Mouse (Mus musculus): ENCODE data around the gene Dact1.

Gene Dact1

GRCm38 (mm10) chr12:71309581-71310067, at the start of gene Dact1:
Gene Dact1, plus strand, starts transcription at chr12:71309884.
- peak; percentile 75 to 82 for DNase-seq

GRCm38 (mm10) chr12:71264211-71264610, 45.5 kb upstream of the Dact1 start:
- no peak for DNase-seq

- DNase-seq, result no peak
These were observed 40.3 kb upstream of the Dact1 start for GRCm38 (mm10) chr12:71269367-71269766.

- no peak for DNase-seq
These were observed 38.6 kb upstream of the Dact1 start for GRCm38 (mm10) chr12:71271131-71271530.

GRCm38 (mm10) chr12:71274519-71275237, 35.0 kb upstream of the Dact1 start:
- no peak for DNase-seq

GRCm38 (mm10) chr12:71275906-71276595, 33.6 kb upstream of the Dact1 start:
- DNase-seq, result no peak

GRCm38 (mm10) chr12:71279521-71280262, 30.0 kb upstream of the Dact1 start:
- no peak for DNase-seq

- no peak for DNase-seq
These were observed 28.4 kb upstream of the Dact1 start for GRCm38 (mm10) chr12:71281201-71281768.

GRCm38 (mm10) chr12:71285399-71285798, 24.3 kb upstream of the Dact1 start:
- DNase-seq, result no peak

- DNase-seq, result no peak
These were observed 19.2 kb upstream of the Dact1 start for GRCm38 (mm10) chr12:71290460-71290859.

- no peak for DNase-seq
These were observed 15.4 kb upstream of the Dact1 start for GRCm38 (mm10) chr12:71293960-71294942.

GRCm38 (mm10) chr12:71296849-71297535, 12.7 kb upstream of the Dact1 start:
- no peak for DNase-seq

- DNase-seq, result peak; percentile 46 to 57
These were observed 616 bp downstream of the Dact1 start for GRCm38 (mm10) chr12:71310068-71310931.

GRCm38 (mm10) chr12:71311237-71311887, 1.7 kb downstream of the Dact1 start:
- DNase-seq, result peak; percentile 57 to 71

GRCm38 (mm10) chr12:71318239-71318638, 8.6 kb downstream of the Dact1 start:
- DNase-seq, result peak in 1 of 2 experiments; percentile 9

- peak; percentile 15 to 28 for DNase-seq
These were observed 9.9 kb downstream of the Dact1 start for GRCm38 (mm10) chr12:71319536-71319935.

- DNase-seq, result no peak
These were observed 23.0 kb downstream of the Dact1 start for GRCm38 (mm10) chr12:71332646-71333045.

- no peak for DNase-seq
These were observed 23.9 kb downstream of the Dact1 start for GRCm38 (mm10) chr12:71333561-71333960.

GRCm38 (mm10) chr12:71337025-71337582, 27.4 kb downstream of the Dact1 start:
- peak in 1 of 2 experiments; percentile 25 for DNase-seq
